Mouse (Mus musculus) kidney, adult 2 months (tissue): ENCODE results near the gene Hat1. TPM values are rescaled to one million over a fixed set of nuclear protein-coding genes. Genes with fewer than 3 reads are reported as not detected.

Source experiments
- DNase-seq: peaks from one replicate; pipeline ENCODE4 v3.0.0; 2021
- H3K27ac ChIP-seq: fragments of 200-500 bp; 2 replicates; pipeline ENCODE4 v1.5.1; 2012; ENCODE audit warnings: low read depth, low read length, control low read depth, inconsistent platforms; ENCODE audit not compliant: insufficient read depth
- H3K27me3 ChIP-seq: fragments of 200-500 bp; replicated peaks from 2 replicates; pipeline ENCODE4 v1.6.1; 2012; ENCODE audit warnings: mild to moderate bottlenecking, moderate library complexity, low read length, inconsistent platforms; ENCODE audit not compliant: control insufficient read depth, insufficient read depth
- H3K36me3 ChIP-seq: fragments of 200-500 bp; 2 replicates; pipeline ENCODE4 v1.6.1; 2012; ENCODE audit warnings: mild to moderate bottlenecking, moderate library complexity, low read length, inconsistent platforms; ENCODE audit not compliant: control insufficient read depth, insufficient read depth
- H3K4me1 ChIP-seq: fragments of 200-500 bp; 2 replicates; pipeline ENCODE4 v1.6.1; 2011; ENCODE audit warnings: low read length; ENCODE audit not compliant: control insufficient read depth, insufficient read depth
- H3K4me3 ChIP-seq: fragments of 200-500 bp; 2 replicates; pipeline ENCODE4 v1.5.1; 2011; ENCODE audit warnings: mild to moderate bottlenecking, low read depth, low read length, control low read depth; ENCODE audit not compliant: insufficient read depth
- CTCF ChIP-seq: fragments of 200-500 bp; conservative IDR thresholded peaks from 2 replicates; pipeline ENCODE4 v1.5.1; 2011; ENCODE audit warnings: low read depth, mild to moderate bottlenecking, control low read depth, low read length, moderate library complexity, mixed read lengths; ENCODE audit not compliant: insufficient read depth, insufficient read length
- POLR2A ChIP-seq: fragments of 200-500 bp; IDR thresholded peaks from one replicate; pipeline ENCODE4 v1.6.1; 2011; ENCODE audit warnings: low read depth, low read length, control low read depth
- WGBS: fragments of 180-500 bp; shearing (Covaris S2); methylation state at CpG from one replicate; pipeline ENCODE4 v1.1.7; 2018; 5-methylcytosine and 5-hydroxymethylcytosine counted together
- polyA plus RNA-seq: library from polyadenylated mRNA; depleted of rRNA; stranded (reverse); fragments of >200 nt; gene quantifications from 2 replicates; pipeline ENCODE4 v1.2.3, GENCODE M21; 2012

Hat1 gene
- polyA plus RNA-seq, 1 experiment, result 7.7 TPM

GRCm38 (mm10) chr2:71462553-71462952 lies 73.8 kb downstream of the Hat1 start:
- H3K27ac ChIP-seq, result no peak overlapping the region
- H3K4me3 ChIP-seq, result no peak overlapping the region
- no peak for DNase-seq
- H3K4me1 ChIP-seq, result 0 out of 2 replicates have a peak, but pooled peaks cover 2% of the 10 kb centered on the region
- 84% methylated on average over 3 of the region's 3 CpGs for WGBS
- TF ChIP-seq CTCF, result no peak
- H3K27me3 ChIP-seq, result no peaks in the 10 kb centered on the region
- no peaks in the 10 kb centered on the region for H3K36me3 ChIP-seq

DNA sequence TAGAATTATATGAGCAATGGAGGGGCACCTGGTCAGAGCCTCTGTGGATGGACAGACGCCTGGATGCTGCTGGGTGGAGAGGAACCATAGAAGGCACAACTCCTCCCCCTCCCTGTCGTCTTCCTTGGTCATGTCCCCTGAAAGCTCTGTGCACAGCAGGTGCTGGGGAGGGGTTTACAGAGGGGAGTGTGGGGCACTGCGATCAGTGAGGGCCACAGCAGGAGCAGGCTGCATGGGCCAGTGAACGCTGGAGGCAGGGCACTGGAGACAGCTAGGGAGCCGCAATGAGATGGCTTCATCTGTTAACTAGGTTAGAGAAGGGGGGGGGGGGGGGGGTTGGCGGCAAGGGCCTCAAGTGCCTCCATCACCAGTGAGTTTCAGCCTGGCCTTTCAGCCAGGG lies 77.3 kb downstream of the Hat1 start:
- Histone ChIP-seq H3K36me3 (no peaks in the 10 kb centered on the region), H3K27ac (no peak overlapping the region), H3K27me3 (no peaks in the 10 kb centered on the region), H3K4me1 (0 out of 2 replicates have a peak, but pooled peaks cover 2% of the 10 kb centered on the region), H3K4me3 (no peak overlapping the region)
- TF ChIP-seq POLR2A (no peak), CTCF (no peak)
- DNase-seq, result no peak
- 46% methylated on average over 6 of the region's 6 CpGs for WGBS

- Histone ChIP-seq H3K27ac (no peak overlapping the region), H3K4me3 (no peak overlapping the region), H3K27me3 (no peaks in the 10 kb centered on the region), H3K4me1 (0 out of 2 replicates have a peak, but pooled peaks cover 2% of the 10 kb centered on the region), H3K36me3 (no peaks in the 10 kb centered on the region)
- DNase-seq, result peak; percentile 55
- WGBS, result 37% methylated on average over 11 of the region's 11 CpGs
- TF ChIP-seq POLR2A (no peak), CTCF (no peak)
These were observed 78.2 kb downstream of the Hat1 start for GRCm38 (mm10) chr2:71466861-71467450.

DNA sequence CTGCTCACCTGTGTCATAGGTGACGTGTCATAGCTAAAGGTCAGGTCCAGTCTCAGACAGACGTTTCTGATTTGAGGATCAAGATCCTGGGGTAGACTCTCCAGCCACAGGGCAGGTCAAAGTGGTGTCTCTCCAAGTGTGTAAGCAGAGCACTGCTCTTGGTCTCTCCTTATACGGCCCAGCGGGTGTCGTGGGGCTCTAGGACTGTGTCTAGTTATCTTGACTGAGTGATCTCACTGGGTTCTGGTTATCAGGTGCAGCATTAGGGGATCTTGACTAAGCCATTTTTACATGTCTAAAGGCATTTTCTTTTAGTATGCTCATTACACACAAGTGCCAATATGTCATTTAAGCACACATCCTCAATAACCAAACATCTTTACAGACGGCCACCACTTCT lies 82.3 kb downstream of the Hat1 start:
- TF ChIP-seq CTCF (no peak), POLR2A (no peak)
- no peaks in the 10 kb centered on the region for H3K27me3 ChIP-seq

DNA sequence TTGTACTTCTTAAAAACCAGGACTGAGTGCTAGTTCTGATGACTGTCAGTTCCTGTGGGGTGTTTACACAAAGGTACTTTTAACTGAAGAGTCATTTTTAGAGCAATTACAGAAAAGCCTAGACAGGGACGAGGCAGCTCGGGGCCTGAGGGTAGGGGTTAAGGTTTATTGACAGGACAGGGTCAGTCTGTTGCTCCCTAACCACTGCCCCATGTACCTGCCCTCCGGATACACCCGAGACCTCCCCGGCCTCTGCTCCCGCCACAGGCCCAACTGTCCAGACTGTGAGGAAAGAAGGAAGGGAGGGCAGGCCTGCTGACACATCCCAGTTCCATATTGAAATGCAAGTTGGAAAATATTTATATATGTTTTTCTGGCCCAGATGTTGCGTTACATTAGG lies 85.1 kb downstream of the Hat1 start:
- Histone ChIP-seq H3K27me3 (no peaks in the 10 kb centered on the region), H3K27ac (no peak overlapping the region), H3K4me1 (no peaks in the 10 kb centered on the region), H3K4me3 (no peak overlapping the region), H3K36me3 (no peaks in the 10 kb centered on the region)
- 66% methylated on average over 7 of the region's 7 CpGs for WGBS
- no peak for DNase-seq
- no peak for TF ChIP-seq POLR2A

More for the DNA sequence above, 82.3 kb downstream of the Hat1 start:
- WGBS, result 90% methylated on average over 6 of the region's 6 CpGs
- H3K4me1 ChIP-seq, result 0 out of 2 replicates have a peak, but pooled peaks cover under 1% of the 10 kb centered on the region
- no peaks in the 10 kb centered on the region for H3K36me3 ChIP-seq
- H3K4me3 ChIP-seq, result no peak overlapping the region
- no peak for DNase-seq
- H3K27ac ChIP-seq, result no peak overlapping the region

- TF ChIP-seq POLR2A (no peak), CTCF (no peak)
- no peak overlapping the region for H3K4me3 ChIP-seq
- H3K27ac ChIP-seq, result no peak overlapping the region
- H3K27me3 ChIP-seq, result no peaks in the 10 kb centered on the region
- no peaks in the 10 kb centered on the region for H3K36me3 ChIP-seq
- DNase-seq, result peak; percentile 40
- H3K4me1 ChIP-seq, result no peaks in the 10 kb centered on the region
- WGBS, result 52% methylated on average over 7 of the region's 7 CpGs
These were observed 85.6 kb downstream of the Hat1 start for GRCm38 (mm10) chr2:71474345-71474744.

DNA sequence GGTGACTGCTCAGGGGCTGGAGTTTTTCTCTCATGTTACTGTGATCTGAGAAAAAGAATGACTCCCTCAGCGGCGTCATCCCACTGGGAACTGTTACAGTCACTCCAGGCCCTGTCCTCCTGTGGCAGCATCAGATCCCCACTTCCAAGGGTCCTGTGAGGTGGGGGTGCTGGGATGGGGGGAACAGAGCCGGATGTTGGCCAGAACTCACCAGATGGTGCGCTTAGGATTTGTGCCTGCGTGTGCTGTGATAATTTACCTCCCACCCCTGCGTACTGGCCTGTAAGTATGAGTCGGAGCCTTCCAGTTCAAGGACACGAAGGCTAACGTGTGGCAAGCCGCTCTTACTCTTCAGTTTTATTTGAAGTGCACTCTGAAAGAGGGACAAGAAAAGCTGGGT lies 86.6 kb downstream of the Hat1 start:
- 88% methylated on average over 10 of the region's 10 CpGs for WGBS
- no peak for DNase-seq
- Histone ChIP-seq H3K27ac (no peak overlapping the region), H3K36me3 (no peaks in the 10 kb centered on the region), H3K4me1 (no peaks in the 10 kb centered on the region), H3K4me3 (no peak overlapping the region), H3K27me3 (no peaks in the 10 kb centered on the region)
- TF ChIP-seq CTCF (no peak), POLR2A (no peak)
